Mouse (Mus musculus) kidney, postnatal 0 days (tissue): ENCODE results near the gene Tulp4. TPM values are rescaled to one million over a fixed set of nuclear protein-coding genes. Genes with fewer than 3 reads are reported as not detected.
A peak's percentile ranks its signal among the peaks of the same experiment; 100 is the strongest.

Experiments
- ATAC-seq: fragments of 200-750 bp; cut with Nextera tagmentation; replicated peaks from 2 replicates; pipeline ENCODE4 v1.8.0; 2017; ENCODE audit warnings: low read depth, moderate number of reproducible peaks, moderate TSS enrichment, moderate library complexity; ENCODE audit not compliant: low FRiP score
- DNase-seq: peaks from one replicate; pipeline ENCODE4 v3.0.0-alpha.2; 2016; ENCODE audit warnings: low spot score
- H3K27ac ChIP-seq: fragments of 300-500 bp; sonication (generic); 2 replicates; pipeline ENCODE4 v1.5.1; 2014; ENCODE audit warnings: mild to moderate bottlenecking
- H3K27me3 ChIP-seq: fragments of 300-500 bp; sonication (generic); 2 replicates; pipeline ENCODE4 v1.6.1; 2014; ENCODE audit warnings: low read length, mixed read lengths; ENCODE audit not compliant: insufficient read depth
- H3K36me3 ChIP-seq: fragments of 300-500 bp; sonication (generic); 2 replicates; pipeline ENCODE4 v1.6.1; 2014; ENCODE audit warnings: low read length, mixed read lengths; ENCODE audit not compliant: insufficient read depth
- H3K4me1 ChIP-seq: fragments of 300-500 bp; sonication (generic); replicated peaks from 2 replicates; pipeline ENCODE4 v1.6.1; 2014; ENCODE audit warnings: antibody characterized with exemption, low read length, mixed read lengths; ENCODE audit not compliant: insufficient read depth
- H3K4me2 ChIP-seq: fragments of 300-500 bp; sonication (generic); 2 replicates; pipeline ENCODE4 v1.6.1; 2014; ENCODE audit warnings: mild to moderate bottlenecking, low read length, moderate library complexity, mixed read lengths
- H3K4me3 ChIP-seq: fragments of 300-500 bp; sonication (generic); replicated peaks from 2 replicates; pipeline ENCODE4 v1.5.1; 2014; ENCODE audit warnings: low read depth, low read length
- H3K9ac ChIP-seq: fragments of 300-500 bp; sonication (generic); 2 replicates; pipeline ENCODE4 v1.6.1; 2014; ENCODE audit warnings: low read depth, low read length
- H3K9me3 ChIP-seq: fragments of 300-500 bp; sonication (generic); replicated peaks from 2 replicates; pipeline ENCODE4 v1.6.1; 2016; ENCODE audit warnings: low read length, inconsistent platforms, mixed read lengths
- CTCF ChIP-seq: IDR thresholded peaks from 2 replicates; pipeline ENCODE4 v1.5.1; 2016; ENCODE audit warnings: antibody characterized with exemption, low read depth, mild to moderate bottlenecking, moderate library complexity
- WGBS: fragments of 180-500 bp; shearing (Covaris S2); extraction: QIAGEN DNeasy Blood & Tissue Kit; methylation state at CpG from one replicate; pipeline ENCODE4 v1.1.7; 2014; 5-methylcytosine and 5-hydroxymethylcytosine counted together
- polyA plus RNA-seq: library from polyadenylated mRNA; unstranded; fragments of >200 nt; fragmentation: Nextera tagmentation; extraction: Ambion mirVana; gene quantifications from 2 replicates; pipeline ENCODE4 v1.2.1, GENCODE M21; 2015

The Tulp4 gene
- polyA plus RNA-seq, 1 experiment from 2014 or later = 57.3 TPM

DNA sequence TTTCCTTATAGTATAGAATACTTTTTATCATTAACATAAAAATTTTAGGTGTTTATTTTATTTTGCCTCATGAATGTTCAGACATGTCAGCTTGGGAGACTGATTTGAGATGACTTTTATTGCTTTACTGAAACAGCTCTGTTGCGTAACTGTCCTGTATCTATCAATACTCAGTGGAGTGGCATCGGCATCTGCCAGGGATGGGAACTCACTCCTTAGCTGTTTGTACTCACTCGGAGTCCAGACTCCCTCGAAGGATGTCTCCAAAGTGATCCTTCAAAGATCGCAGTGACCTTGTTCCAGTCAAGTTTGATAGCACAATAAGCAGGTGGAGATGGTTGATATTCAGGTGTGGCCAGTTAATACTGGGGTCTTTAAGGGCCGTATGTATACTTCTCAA lies 54.3 kb downstream of the Tulp4 start:
- Histone ChIP-seq H3K36me3 (no peaks in the 10 kb centered on the region), H3K9me3 (no peaks in the 10 kb centered on the region), H3K4me1 (no peaks in the 10 kb centered on the region), H3K9ac (no peak overlapping the region), H3K4me3 (no peak overlapping the region), H3K27me3 (no peaks in the 10 kb centered on the region), H3K4me2 (no peak overlapping the region), H3K27ac (no peak overlapping the region)
- no peak for TF ChIP-seq CTCF
- no peak for DNase-seq
- no peak for ATAC-seq
- 87% methylated on average over 6 of the region's 6 CpGs for WGBS

- H3K9me3 ChIP-seq = no peaks in the 10 kb centered on the region
- WGBS = 79% methylated on average over 9 of the region's 9 CpGs
- ATAC-seq (no peak), DNase-seq (no peak)
- no peak overlapping the region for H3K4me2 ChIP-seq
- H3K27me3 ChIP-seq = no peaks in the 10 kb centered on the region
- TF ChIP-seq CTCF = no peak
- H3K36me3 ChIP-seq = no peaks in the 10 kb centered on the region
- no peak overlapping the region for H3K27ac ChIP-seq
- no peak overlapping the region for H3K9ac ChIP-seq
- H3K4me1 ChIP-seq = no peaks in the 10 kb centered on the region
- no peak overlapping the region for H3K4me3 ChIP-seq
Observed at GRCm38 (mm10) chr17:6161916-6162315, 55.7 kb downstream of the Tulp4 start.

GRCm38 (mm10) chr17:6162761-6163160 lies 56.5 kb downstream of the Tulp4 start:
- Histone ChIP-seq H3K27ac (no peak overlapping the region), H3K27me3 (no peaks in the 10 kb centered on the region), H3K36me3 (no peaks in the 10 kb centered on the region), H3K4me2 (no peak overlapping the region), H3K4me3 (no peak overlapping the region), H3K9ac (no peak overlapping the region), H3K9me3 (no peaks in the 10 kb centered on the region), H3K4me1 (no peaks in the 10 kb centered on the region)
- no peak for DNase-seq
- 82% methylated on average over 1 of the region's 1 CpGs for WGBS
- no peak for TF ChIP-seq CTCF
- ATAC-seq = no peak

DNA sequence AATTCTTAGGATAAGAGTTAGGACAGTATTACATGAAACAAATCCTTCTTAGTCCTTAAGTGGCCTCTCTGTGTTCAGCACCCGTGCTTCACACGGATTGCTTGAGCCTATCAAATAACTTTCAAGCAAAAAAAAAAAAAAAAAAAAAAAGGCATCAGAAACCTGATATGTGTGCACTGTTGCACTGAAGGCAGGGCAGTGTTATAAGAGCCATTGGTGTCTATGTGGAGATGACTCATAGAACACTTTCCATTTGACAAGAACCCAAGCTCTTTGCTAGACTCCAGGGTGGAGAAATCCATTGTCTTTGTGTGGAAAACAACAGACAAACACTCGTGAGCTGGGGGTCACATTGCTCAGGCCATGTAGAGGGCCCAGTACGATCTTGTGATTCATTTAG lies 58.7 kb downstream of the Tulp4 start:
- Histone ChIP-seq H3K4me1 (no peaks in the 10 kb centered on the region), H3K27me3 (no peaks in the 10 kb centered on the region), H3K27ac (no peak overlapping the region), H3K4me2 (no peak overlapping the region), H3K36me3 (no peaks in the 10 kb centered on the region), H3K9me3 (no peaks in the 10 kb centered on the region), H3K4me3 (no peak overlapping the region), H3K9ac (no peak overlapping the region)
- DNase-seq (peak; percentile 53), ATAC-seq (no peak)
- WGBS = 23% methylated on average over 4 of the region's 4 CpGs
- no peak for TF ChIP-seq CTCF

DNA sequence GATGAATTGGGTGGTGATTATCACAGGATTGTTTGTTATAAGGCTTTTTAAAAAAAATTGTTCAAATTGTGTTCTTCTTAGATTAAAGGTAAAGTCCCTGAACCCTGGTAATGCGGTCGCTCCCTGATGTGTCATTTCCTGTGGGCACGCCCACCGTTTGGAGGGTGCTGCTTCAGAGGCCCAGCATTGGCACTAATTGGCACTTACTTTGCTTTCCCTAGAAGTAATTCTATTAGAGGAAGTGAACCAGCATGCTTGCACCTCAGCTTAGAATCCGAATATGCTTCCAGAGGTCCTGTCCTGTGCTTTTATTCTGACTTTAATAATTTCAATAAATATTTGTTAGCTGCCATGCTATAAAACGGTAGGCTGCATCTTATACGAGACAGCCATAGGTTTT lies 66.2 kb downstream of the Tulp4 start:
- DNase-seq (no peak), ATAC-seq (no peak)
- WGBS = 57% methylated on average over 7 of the region's 7 CpGs
- Histone ChIP-seq H3K4me3 (no peak overlapping the region), H3K27ac (no peak overlapping the region), H3K36me3 (no peaks in the 10 kb centered on the region), H3K4me2 (no peak overlapping the region), H3K27me3 (no peaks in the 10 kb centered on the region), H3K9ac (no peak overlapping the region), H3K9me3 (0 out of 2 replicates have a peak, but pooled peaks cover 2% of the 10 kb centered on the region), H3K4me1 (peaks cover 6% of the 10 kb centered on the region; the same call in 1 of the 2 replicates)
- TF ChIP-seq CTCF = no peak

GRCm38 (mm10) chr17:6172926-6173690 lies 66.9 kb downstream of the Tulp4 start:
- H3K4me1 ChIP-seq = peaks cover 6% of the 10 kb centered on the region; the same call in 1 of the 2 replicates
- no peak for TF ChIP-seq CTCF
- peak; percentile 58 for DNase-seq
- H3K36me3 ChIP-seq = no peaks in the 10 kb centered on the region
- 54% methylated on average over 5 of the region's 5 CpGs for WGBS
- no peak overlapping the region for H3K9ac ChIP-seq
- no peak overlapping the region for H3K4me3 ChIP-seq
- 0 out of 2 replicates have a peak, but pooled peaks cover 2% of the 10 kb centered on the region for H3K9me3 ChIP-seq
- H3K27me3 ChIP-seq = no peaks in the 10 kb centered on the region
- no peak overlapping the region for H3K27ac ChIP-seq
- no peak overlapping the region for H3K4me2 ChIP-seq
- no peak for ATAC-seq
